Mouse (Mus musculus) WW6 (cell line): ENCODE data around the gene Mcemp1.

Experiments used
- DNase-seq: peaks from one replicate; pipeline ENCODE4 v3.0.0-alpha.2; 2013; ENCODE audit warnings: low read depth, low spot score

Mcemp1 gene

GRCm38 (mm10) chr8:3665507-3665906 is at the start of gene Mcemp1:
TSS of gene Mcemp1 (plus strand) at chr8:3665754.
- DNase-seq, result no peak

- DNase-seq, result peak; percentile 100
Measured at GRCm38 (mm10) chr8:3621199-3621970, 44.2 kb upstream of the Mcemp1 start, which contains the start of the genes Xab2 and Pet100. TSS of gene Xab2 (minus strand) at chr8:3621316. TSS of gene Pet100 (plus strand) at chr8:3621548.

- no peak for DNase-seq
Measured at GRCm38 (mm10) chr8:3622119-3622518, 43.4 kb upstream of the Mcemp1 start.

GRCm38 (mm10) chr8:3625445-3625844 is 40.1 kb upstream of the Mcemp1 start, which contains the start of gene Pcp2:
TSS of gene Pcp2 (minus strand) at chr8:3625545.
- no peak for DNase-seq

GRCm38 (mm10) chr8:3626971-3627370 is 38.6 kb upstream of the Mcemp1 start:
- DNase-seq, result no peak

GRCm38 (mm10) chr8:3628014-3628413 is 37.5 kb upstream of the Mcemp1 start:
- no peak for DNase-seq

- peak; percentile 76 for DNase-seq
Measured at GRCm38 (mm10) chr8:3630647-3631477, 34.7 kb upstream of the Mcemp1 start, which contains the start of gene Stxbp2. TSS of gene Stxbp2 (plus strand) at chr8:3630955.

GRCm38 (mm10) chr8:3631478-3631875 is 34.1 kb upstream of the Mcemp1 start:
- no peak for DNase-seq

GRCm38 (mm10) chr8:3645804-3646203 is 19.8 kb upstream of the Mcemp1 start:
- DNase-seq, result no peak

GRCm38 (mm10) chr8:3646824-3647531 is 18.6 kb upstream of the Mcemp1 start:
- DNase-seq, result no peak

GRCm38 (mm10) chr8:3647561-3647960 is 18.0 kb upstream of the Mcemp1 start:
- no peak for DNase-seq

- DNase-seq, result no peak
Measured at GRCm38 (mm10) chr8:3648268-3648667, 17.3 kb upstream of the Mcemp1 start.

- no peak for DNase-seq
Measured at GRCm38 (mm10) chr8:3648990-3649389, 16.6 kb upstream of the Mcemp1 start.

GRCm38 (mm10) chr8:3652845-3653244 is 12.7 kb upstream of the Mcemp1 start:
- DNase-seq, result no peak

GRCm38 (mm10) chr8:3654726-3655508 is 10.6 kb upstream of the Mcemp1 start:
- no peak for DNase-seq

- no peak for DNase-seq
Measured at GRCm38 (mm10) chr8:3655526-3655925, 10.0 kb upstream of the Mcemp1 start, which contains the start of gene Retn. TSS of gene Retn (plus strand) at chr8:3655770.

GRCm38 (mm10) chr8:3656725-3657381 is 8.7 kb upstream of the Mcemp1 start:
- DNase-seq, result no peak

- no peak for DNase-seq
Measured at GRCm38 (mm10) chr8:3660889-3661288, 4.7 kb upstream of the Mcemp1 start.

- no peak for DNase-seq
Measured at GRCm38 (mm10) chr8:3664405-3664804, 1.1 kb upstream of the Mcemp1 start.

- no peak for DNase-seq
Measured at GRCm38 (mm10) chr8:3670388-3670787, 4.8 kb downstream of the Mcemp1 start.
